Mouse (Mus musculus): ENCODE results near the gene Dclre1b. TPM values are rescaled to one million over a fixed set of nuclear protein-coding genes. Genes with fewer than 3 reads are reported as not detected.

Gene Dclre1b
- total RNA-seq, 2 experiments from 2014 or later, result 11.7 to 12.7 TPM

DNA sequence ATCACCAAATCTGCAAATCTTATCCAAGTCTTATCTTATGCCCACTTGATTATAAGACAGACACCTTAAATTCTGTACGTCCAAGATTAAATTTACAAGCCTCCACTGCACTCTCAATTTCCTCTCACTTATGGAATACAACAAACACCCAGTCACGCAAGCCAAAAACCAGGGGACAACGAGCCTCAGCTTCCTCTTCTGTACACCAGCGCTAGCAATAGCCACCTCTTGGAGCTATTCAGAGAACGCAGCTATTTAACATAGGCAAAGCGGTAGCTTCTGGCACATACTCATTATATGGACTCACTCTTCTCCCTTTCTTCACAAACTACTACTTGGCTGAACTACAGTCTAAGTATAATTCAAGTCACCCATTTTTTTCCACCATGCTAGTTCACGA lies 30.1 kb downstream of the Dclre1b start:
- no peak for DNase-seq
- intact Hi-C loops (cut with DNase I), result no loop called here

DNA sequence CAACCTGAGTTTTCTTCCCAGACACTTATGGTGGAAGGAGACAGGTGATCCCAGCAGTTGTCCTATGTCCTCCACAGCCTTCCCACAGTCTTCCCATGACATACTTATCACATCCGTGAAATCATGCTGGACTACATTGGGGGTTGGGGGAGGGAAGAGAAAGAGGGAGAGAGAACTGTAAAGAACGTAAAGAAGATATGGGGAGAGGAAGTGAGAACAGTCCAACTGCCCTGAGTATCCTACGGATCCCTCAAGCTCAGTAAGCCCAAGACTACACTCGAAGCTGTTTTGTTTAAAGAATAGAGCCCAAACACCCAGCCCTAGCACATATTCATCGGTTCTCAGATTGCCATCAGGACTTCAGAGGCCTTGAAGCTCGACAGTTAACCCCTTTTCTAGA lies 30.6 kb downstream of the Dclre1b start:
- intact Hi-C loops (cut with DNase I), result no loop called here
- DNase-seq, result no peak

DNA sequence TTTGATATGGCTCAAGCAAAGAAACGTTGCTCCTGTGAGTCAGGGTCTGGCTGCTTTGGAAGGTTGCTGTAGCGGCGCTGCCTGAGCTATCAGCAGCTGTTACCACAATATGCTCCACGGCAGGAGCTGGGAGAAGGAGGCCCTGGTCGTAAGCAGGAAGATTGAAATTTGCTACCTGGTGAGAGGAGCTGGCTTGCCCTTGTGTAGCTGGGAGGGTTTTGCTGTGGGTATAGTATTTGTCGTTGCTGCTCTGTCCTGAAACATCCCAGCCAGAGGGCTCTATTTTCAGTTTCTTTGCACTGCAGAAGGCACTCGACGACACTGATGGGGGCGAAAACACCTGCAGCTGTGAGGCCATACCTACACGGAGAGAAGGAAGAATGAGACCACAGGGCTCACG lies 31.3 kb downstream of the Dclre1b start:
- no peak for DNase-seq
- intact Hi-C loops (cut with DNase I), result no loop called here

DNA sequence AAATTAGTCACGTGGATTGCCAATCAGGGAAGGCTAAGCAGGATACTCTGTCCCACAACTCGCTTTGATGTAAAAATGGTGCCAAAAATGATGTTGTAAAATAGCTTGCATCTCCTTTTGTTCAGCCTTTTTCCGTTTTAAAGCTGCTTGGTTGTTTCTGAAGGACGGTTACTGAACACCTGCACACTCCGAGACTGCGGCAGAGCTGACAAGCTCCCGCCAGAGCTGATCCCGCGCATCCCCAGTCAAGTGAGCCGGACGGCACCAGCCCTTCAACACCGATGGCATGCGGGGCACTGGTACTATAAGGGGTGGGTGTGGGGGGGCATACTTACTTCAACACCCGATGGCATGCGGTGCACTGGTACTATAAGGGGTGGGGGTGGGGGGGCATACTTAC lies 35.2 kb downstream of the Dclre1b start:
- DNase-seq, result no peak
- intact Hi-C loops (cut with DNase I), result loop anchor here (5.0 kb wide), 1 partner anchor 33 kb away; the partner anchor contains the start of genes Ap4b1, Dclre1b and Gm43064

DNA sequence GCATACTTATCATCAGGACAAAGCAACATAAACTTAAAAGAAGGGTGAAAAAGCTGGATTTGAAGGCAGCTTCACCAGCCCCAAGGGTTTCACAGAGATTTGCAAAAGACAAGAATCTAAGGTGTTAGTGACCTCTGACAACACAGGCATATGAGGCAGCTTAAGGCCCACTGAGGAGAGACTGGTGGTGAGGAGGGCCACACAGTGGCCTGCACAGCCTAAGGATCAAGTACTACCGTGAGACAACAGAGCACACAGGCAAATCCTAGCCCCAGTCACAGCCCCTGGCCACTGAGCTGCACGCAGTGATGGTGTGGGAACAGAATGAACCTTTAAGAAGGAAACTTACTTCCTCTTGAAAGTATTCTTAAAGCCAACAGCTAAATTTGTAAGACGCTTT lies 35.7 kb downstream of the Dclre1b start:
- intact Hi-C loops (cut with DNase I), result loop anchor here (2.0 to 5.0 kb wide), 2 partner anchors 17 to 34 kb away; partner anchors contain the start of genes Ap4b1, Dclre1b, Gm43064 and Hipk1
- DNase-seq, result no peak

DNA sequence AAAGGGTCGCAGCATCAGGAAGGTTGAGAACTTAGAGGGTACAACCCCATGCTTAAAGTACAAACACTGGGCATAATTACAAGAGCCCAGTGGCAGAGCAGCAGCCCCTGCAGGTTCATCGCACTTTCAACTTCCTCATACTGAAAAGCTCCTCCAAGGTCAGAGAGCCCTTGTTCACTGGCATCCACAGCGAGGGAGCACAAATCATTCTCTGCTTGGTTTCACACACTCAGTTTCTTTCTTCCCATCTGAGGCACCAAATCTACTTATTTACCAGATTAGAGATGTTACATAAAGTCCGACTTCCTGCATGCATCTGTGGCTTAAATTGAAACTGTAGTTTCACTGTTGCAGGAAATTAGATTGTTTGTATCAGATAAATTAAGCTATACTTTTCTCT lies 36.4 kb downstream of the Dclre1b start:
- DNase-seq, result no peak
- intact Hi-C loops (cut with DNase I), result loop anchor here (2.0 to 5.0 kb wide), 2 partner anchors 18 to 34 kb away; partner anchors contain the start of genes Ap4b1, Dclre1b, Gm43064 and Hipk1

DNA sequence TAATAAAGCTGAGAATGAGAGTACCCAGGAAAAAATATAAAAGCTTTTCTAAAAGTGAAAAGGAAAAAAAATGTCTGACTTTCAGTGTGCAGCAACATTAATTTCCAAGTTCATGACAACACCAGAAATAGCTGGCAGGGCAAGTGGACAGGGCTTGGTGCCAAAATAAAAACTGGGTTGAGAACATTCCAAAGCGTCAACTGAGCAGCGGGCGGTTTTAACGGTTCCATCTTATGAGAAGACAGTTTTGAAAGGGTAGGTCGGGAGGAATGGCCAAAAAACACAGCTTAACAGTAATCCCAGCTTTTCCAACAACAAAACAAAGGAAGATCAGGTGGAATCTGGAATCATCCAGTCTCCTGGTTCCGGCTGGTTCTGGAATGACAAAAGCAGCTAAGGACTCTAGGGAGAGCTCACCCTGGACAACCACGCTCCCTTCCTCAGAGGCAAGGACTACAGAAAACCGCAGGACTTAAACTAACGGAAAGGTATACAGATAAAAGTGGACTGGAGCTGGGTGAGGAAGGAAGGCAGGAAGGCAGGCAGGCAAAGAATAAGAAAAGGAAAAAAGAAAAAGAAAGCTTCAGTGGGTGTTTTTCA lies 37.6 kb downstream of the Dclre1b start:
- DNase-seq, result peak; percentile 69 to 85
- intact Hi-C loops (cut with DNase I), result loop anchor here (2.0 to 5.0 kb wide), 2 partner anchors 19 to 36 kb away; partner anchors contain the start of genes Ap4b1, Dclre1b, Gm43064 and Hipk1

DNA sequence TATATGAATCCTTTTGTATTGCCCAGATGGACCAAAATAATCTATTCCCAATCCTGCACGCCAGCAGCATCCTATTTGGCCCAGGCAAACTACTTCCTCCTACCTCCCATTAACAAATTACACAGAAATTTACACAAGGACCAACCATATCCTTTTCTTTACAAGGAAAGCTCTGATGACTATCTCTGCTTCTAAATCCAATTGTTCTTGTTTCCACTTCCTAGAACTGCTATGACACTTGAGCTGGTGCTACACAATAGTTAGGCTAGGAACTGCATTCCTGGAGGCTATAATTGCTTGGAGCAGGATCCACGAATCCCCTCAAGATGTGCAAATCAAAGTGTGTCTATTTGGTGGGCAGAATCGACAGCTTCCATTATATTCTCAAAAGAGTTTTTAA lies 42.5 kb downstream of the Dclre1b start:
- intact Hi-C loops (cut with DNase I), result no loop called here
- no peak for DNase-seq

DNA sequence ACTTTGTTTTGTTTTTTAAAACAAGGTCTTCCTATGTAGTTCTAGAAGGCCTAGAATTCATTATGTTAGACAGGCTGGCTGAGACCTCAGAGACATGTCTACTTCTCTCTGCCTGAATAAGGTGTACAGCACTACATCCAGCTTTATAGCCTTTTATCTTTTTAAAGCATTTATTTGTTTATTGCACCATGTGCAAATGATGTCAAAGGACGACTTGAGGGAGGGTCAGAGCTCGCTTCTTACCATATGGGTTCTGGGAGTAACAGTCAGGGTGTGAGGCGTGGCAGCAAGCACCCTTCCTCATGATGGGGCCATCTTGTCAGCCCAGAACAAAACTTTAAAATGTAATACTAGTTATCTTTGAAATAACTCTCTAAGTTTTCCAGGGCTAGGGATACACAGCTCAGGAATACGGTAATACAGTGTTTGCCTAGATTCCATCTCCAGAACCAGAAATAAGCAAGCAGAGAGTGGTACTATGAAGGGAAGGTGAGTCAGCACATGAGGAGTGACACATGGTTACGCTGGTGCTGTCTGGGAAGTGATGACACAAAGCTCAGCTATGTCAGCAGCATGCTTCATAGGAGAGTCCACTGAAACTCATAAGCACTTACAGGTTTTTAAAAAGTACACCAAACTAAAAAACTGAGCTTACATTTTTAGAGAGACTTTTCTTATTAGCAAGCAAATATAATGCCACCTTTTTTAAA lies 49.8 kb downstream of the Dclre1b start:
- intact Hi-C loops (cut with DNase I), result no loop called here
- DNase-seq, result no peak

DNA sequence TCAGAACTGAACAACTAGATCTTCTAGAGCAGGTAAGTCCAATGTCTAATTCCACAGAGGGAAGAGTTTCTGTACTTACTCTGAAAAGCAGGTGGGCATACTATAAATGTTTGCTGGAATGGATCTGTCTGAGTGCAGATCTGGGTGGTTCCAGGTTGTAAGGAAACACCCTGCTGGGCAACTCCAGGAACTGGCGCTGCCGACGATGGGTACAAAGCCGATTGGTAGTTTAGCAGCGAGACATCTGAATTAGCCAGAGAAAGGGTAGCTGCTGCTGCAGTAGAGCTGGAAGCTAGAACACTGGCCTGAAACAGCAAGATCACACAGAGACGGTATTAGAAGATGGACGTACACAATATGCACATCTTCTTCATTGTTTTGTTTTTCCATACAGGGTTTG lies 50.8 kb downstream of the Dclre1b start:
- DNase-seq, result no peak
- intact Hi-C loops (cut with DNase I), result no loop called here

DNA sequence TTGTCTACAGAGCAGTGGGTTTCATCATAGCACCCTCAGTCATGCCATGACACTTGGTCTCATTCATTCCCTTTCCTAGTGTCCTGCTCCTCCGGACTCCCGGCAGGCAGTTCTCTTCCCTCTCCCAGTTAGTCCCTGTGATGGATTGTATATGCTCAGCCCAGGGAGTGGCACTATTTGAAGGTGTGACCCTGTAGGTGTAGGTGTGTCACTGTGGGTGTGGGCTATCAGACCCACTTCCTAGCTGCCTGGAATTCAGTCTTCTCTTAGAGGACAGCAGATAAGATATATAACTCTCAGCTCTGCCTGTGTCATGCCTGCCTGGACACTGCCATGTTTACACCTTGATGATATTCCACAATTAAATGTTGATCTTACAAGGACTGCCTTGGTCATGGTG lies 52.3 kb downstream of the Dclre1b start:
- intact Hi-C loops (cut with DNase I), result no loop called here
- DNase-seq, result no peak

DNA sequence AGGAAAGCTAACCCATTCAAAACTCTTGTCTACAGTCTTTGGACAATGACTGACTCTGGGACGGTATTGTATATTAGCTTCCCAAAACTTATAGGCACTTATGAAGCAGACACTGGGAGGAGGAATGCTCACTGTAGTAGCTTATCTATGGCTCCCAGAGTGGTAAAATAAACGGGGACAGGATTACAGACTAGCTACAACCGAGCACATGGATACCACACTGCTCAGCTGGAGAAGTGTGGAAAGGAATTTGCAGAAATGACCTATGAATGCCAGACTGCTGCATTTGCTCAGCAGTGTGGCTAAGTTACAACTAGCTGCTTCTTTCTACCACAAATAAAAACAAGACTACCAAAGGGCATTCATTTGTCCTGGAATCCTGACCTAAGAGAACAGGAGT lies 53.9 kb downstream of the Dclre1b start:
- no peak for DNase-seq
- intact Hi-C loops (cut with DNase I), result no loop called here

DNA sequence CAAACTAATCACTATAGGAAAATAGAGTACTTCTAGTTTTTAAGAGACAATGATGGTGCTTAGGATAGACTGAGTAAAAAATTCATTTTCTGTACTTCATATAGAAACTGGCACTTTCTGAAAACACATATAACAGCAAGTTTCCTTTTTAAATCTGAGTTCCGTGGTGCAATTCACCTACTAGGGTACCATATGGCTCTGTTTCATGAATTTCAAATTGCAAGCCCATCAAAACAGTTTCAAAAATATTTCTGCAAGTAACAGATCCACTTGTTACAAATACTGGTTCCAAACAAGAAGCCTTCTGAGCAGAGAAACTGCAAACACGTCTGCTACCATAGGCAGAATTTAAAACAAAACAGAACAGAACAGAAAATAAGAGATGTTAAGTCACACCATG lies 57.7 kb downstream of the Dclre1b start:
- intact Hi-C loops (cut with DNase I), result loop anchor here (5.0 kb wide), 1 partner anchor 36 kb away; no protein-coding TSS in a partner anchor

More for the DNA sequence above, 57.7 kb downstream of the Dclre1b start:
- DNase-seq, result no peak

Other genes with a start within 250 kb of the Dclre1b start
- gene Syt6, start 234.2 kb downstream of the Dclre1b start, total RNA-seq (2021), result not detected
- 1 to 10 TPM in 1 of 2 experiments, not detected in 1; 2.7 TPM for gene Atg4a-ps, start 163.4 kb downstream of the Dclre1b start, total RNA-seq (2021)
- gene Olfml3, start 71.4 kb downstream of the Dclre1b start, total RNA-seq (2021), result 1 to 10 TPM; 4.8 to 5.3 TPM
- gene Gm10964, start 70.1 kb downstream of the Dclre1b start, total RNA-seq (2021), result not detected
- gene Hipk1, start 17.9 kb downstream of the Dclre1b start, total RNA-seq (2021), result 100 to 1,000 TPM; 113 to 115 TPM
- gene Ap4b1, start 76 bp upstream of the Dclre1b start, total RNA-seq (2021), result 10 to 100 TPM; 12.7 to 13.9 TPM
- gene Gm43064, start 129 bp upstream of the Dclre1b start, total RNA-seq (2021), result under 1 TPM; 0.12 TPM
- gene Bcl2l15, start 23.2 kb upstream of the Dclre1b start, total RNA-seq (2021), result not detected
- gene Ptpn22, start 50.4 kb upstream of the Dclre1b start, total RNA-seq (2021), result 1 to 10 TPM in 1 of 2 experiments, under 1 TPM in 1; 0.84 to 2.3 TPM
- gene Rsbn1, start 104.7 kb upstream of the Dclre1b start, total RNA-seq (2021), result 1 to 10 TPM; 9.8 to 9.9 TPM
- gene Phtf1, start 158.7 kb upstream of the Dclre1b start, total RNA-seq (2021), result 10 to 100 TPM; 10.1 to 11.2 TPM

All from heart, postnatal 14 days (tissue).